Mouse (Mus musculus) ES-Bruce4 (cell line): Measurements from ENCODE around the gene Hoxc13. TPM values are rescaled to one million over a fixed set of nuclear protein-coding genes. Genes with fewer than 3 reads are reported as not detected.

Experiments used
- H3K27ac ChIP-seq: 2 replicates; pipeline ENCODE4 v1.5.1; 2012; ENCODE audit warnings: low read length, inconsistent platforms; ENCODE audit not compliant: insufficient read depth
- H3K27me3 ChIP-seq: 2 replicates; pipeline ENCODE4 v1.6.1; 2012; ENCODE audit warnings: mild to moderate bottlenecking, low read length, inconsistent platforms; ENCODE audit not compliant: control insufficient read depth, poor library complexity, insufficient read depth, severe bottlenecking
- H3K36me3 ChIP-seq: 2 replicates; pipeline ENCODE4 v1.6.1; 2012; ENCODE audit warnings: inconsistent platforms, mild to moderate bottlenecking, low read length, moderate library complexity; ENCODE audit not compliant: control insufficient read depth, poor library complexity, insufficient read depth, severe bottlenecking
- H3K4me1 ChIP-seq: one replicate; pipeline ENCODE4 v1.8.1; 2011; ENCODE audit warnings: low read length; ENCODE audit not compliant: control insufficient read depth, insufficient read depth
- H3K4me3 ChIP-seq: 2 replicates; pipeline ENCODE4 v1.5.1; 2011; ENCODE audit warnings: low read depth, mild to moderate bottlenecking, low read length
- H3K9ac ChIP-seq: 2 replicates; pipeline ENCODE4 v1.6.1; 2012; ENCODE audit warnings: low read depth, mild to moderate bottlenecking, inconsistent platforms; ENCODE audit not compliant: poor library complexity, severe bottlenecking
- H3K9me3 ChIP-seq: replicated peaks from 2 replicates; pipeline ENCODE4 v1.6.1; 2012; ENCODE audit warnings: mild to moderate bottlenecking, low read length, inconsistent platforms; ENCODE audit not compliant: control insufficient read depth, poor library complexity, insufficient read depth, severe bottlenecking
- CTCF ChIP-seq: IDR thresholded peaks from one replicate; pipeline ENCODE4 v1.8.1; 2011; ENCODE audit warnings: low read depth, low read length
- EP300 ChIP-seq: IDR thresholded peaks from 2 replicates; pipeline ENCODE4 v1.6.1; 2011; ENCODE audit warnings: low read depth, low read length; ENCODE audit not compliant: insufficient read depth
- POLR2A ChIP-seq: IDR thresholded peaks from one replicate; pipeline ENCODE4 v1.8.1; 2011; ENCODE audit warnings: low read length; ENCODE audit not compliant: insufficient read depth
- polyA plus RNA-seq: library from polyadenylated mRNA; stranded (reverse); fragments of >200 nt; gene quantifications from 2 replicates; pipeline ENCODE4 v1.2.4, GENCODE M21; 2011; ENCODE audit warnings: low read depth; ENCODE audit not compliant: missing spikeins, insufficient read depth, insufficient read length

The Hoxc13 gene
- polyA plus RNA-seq, 1 experiment, result 3.8 TPM

DNA sequence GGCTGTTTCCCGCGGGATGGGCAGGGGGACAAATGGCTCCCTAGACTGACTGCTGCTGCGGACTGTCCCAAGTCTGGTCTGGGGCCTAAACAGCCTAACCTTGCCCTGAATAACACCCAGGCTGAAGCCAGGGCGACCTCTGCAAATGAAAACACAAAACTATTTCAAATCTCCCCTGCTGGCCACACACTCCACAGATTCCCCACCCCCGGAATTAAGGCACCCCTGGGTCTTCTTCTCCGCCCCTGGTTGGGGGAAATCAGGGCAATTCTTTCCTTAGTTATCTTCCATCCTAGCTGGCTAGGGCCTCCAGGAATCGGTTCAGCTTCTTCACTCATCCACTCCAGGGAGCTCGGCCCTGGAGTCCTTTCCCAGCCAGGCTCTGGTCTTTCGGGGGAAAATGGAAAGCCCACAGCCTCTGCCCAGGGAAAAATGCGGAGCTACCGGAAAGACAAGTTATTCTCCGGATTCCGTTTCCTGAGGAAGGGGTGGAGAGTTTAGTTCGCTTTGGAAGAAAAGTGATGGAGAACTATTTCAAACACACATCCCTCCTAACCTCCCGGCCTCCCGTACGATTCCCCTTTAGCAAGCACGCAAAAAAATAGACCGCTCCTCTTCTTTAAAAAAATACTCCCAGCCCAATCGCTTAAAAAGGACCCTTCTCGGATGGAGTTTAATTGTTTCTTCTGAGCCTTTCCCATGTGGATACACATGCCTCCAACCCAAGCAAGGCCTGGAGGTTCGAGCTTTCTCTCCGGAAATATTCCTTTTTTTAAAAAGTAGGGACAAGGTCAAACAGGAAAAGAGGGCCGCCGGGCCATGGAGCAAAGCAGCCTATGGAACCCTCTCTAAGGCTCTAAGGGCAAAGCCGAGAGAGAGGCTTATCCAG, 44.3 kb downstream of the Hoxc13 start:
- H3K36me3 ChIP-seq, result no peaks in the 10 kb centered on the region
- no peaks in the 10 kb centered on the region for H3K9me3 ChIP-seq
- TF ChIP-seq CTCF, result no peak
- TF ChIP-seq POLR2A, result no peak
- no peak for TF ChIP-seq EP300
- peaks cover 48% of the 10 kb centered on the region for H3K27me3 ChIP-seq
- H3K9ac ChIP-seq, result no peak overlapping the region
- H3K4me1 ChIP-seq, result no peaks in the 10 kb centered on the region
- H3K4me3 ChIP-seq, result no peak overlapping the region
- H3K27ac ChIP-seq, result no peak overlapping the region

DNA sequence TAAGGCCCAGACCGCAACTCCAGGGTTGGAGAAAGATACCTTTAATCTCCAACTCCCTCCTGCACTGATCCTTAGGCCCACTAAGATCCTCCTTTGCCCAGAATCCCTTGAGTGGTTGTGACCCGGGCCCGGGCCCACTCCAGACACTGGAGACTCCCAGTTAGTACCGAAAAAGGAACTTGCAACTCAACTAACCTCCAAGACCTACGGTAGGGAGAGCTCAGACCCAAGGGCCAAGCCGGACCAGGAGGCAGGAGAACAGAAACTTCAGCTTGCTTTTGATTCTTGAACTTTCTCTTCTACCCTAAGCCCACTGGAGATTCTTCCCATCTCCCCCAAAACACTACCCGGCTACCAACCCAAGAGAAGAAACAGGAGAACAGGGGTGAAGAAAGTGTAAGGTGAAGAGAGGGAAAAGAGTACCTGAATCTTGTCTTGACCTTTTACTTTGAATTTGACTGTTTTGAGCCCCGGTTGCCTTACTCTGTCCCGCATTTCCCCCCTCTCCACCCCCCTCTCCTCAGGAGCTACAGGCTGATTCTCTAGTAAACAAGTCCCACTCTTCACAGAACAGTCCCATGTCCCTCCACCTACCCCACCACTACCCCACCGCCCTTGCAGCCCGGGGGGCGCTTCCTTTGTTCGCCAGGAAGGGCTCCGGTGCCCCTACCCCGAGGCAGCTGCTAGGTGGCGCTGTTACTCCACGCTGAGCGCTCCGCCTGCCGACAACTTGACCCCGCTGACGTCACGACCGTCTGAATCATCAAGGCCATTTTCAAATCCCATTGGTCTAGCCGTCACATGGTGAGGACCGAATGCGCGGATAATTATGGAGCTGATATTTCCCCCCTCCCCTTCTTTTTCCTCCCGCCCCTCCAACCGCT, 45.2 kb downstream of the Hoxc13 start:
- TF ChIP-seq EP300 (0 out of 2 replicates have a peak, but pooled peaks have one; percentile 41), CTCF (peak; percentile 89), POLR2A (no peak)
- Histone ChIP-seq H3K9me3 (no peaks in the 10 kb centered on the region), H3K36me3 (no peaks in the 10 kb centered on the region), H3K27ac (no peak overlapping the region), H3K4me1 (no peaks in the 10 kb centered on the region), H3K9ac (no peak overlapping the region), H3K4me3 (no peak overlapping the region), H3K27me3 (peaks cover 48% of the 10 kb centered on the region)

DNA sequence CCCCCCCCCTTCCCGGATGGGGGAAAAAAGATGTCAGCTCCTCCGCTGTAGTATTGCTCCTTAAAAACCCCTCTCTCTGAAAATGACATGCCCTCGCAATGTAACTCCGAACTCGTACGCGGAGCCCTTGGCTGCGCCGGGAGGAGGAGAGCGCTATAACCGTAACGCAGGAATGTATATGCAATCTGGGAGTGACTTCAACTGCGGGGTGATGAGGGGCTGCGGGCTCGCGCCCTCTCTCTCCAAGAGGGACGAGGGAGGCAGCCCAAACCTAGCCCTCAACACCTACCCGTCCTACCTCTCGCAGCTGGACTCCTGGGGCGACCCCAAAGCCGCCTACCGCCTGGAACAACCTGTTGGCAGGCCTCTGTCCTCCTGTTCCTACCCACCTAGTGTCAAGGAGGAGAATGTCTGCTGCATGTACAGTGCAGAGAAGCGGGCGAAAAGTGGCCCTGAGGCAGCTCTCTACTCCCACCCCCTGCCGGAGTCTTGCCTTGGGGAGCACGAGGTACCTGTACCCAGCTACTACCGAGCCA, 45.9 kb downstream of the Hoxc13 start, which contains the start of gene Hoxc10:
TSS of gene Hoxc10 (plus strand) at position 21 of the 536 bp plus-strand sequence.
- Histone ChIP-seq H3K4me3 (peak within 1 kb of the TSS; percentile 44), H3K27ac (no peak within 1 kb of the TSS), H3K9ac (no peak within 1 kb of the TSS), H3K36me3 (no peaks in the 10 kb centered on the region), H3K27me3 (peaks cover 43% of the 10 kb centered on the region), H3K4me1 (no peaks in the 10 kb centered on the region), H3K9me3 (no peaks in the 10 kb centered on the region)
- TF ChIP-seq POLR2A, result no peak
- no peak for TF ChIP-seq EP300
- no peak for TF ChIP-seq CTCF

DNA sequence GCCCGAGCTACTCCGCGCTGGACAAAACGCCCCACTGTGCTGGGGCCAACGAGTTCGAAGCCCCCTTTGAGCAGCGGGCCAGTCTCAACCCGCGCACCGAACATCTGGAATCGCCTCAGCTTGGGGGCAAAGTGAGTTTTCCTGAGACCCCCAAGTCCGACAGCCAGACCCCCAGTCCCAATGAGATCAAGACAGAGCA, 46.3 kb downstream of the Hoxc13 start, which contains the start of gene Hoxc5:
TSS of gene Hoxc5 (plus strand) at position 132 of the 199 bp plus-strand sequence.
- H3K9ac ChIP-seq, result no peak within 1 kb of the TSS
- no peak for TF ChIP-seq CTCF
- H3K4me3 ChIP-seq, result peak within 1 kb of the TSS; percentile 44
- H3K36me3 ChIP-seq, result no peaks in the 10 kb centered on the region
- no peaks in the 10 kb centered on the region for H3K9me3 ChIP-seq
- no peak within 1 kb of the TSS for H3K27ac ChIP-seq
- no peaks in the 10 kb centered on the region for H3K4me1 ChIP-seq
- peaks cover 43% of the 10 kb centered on the region for H3K27me3 ChIP-seq

DNA sequence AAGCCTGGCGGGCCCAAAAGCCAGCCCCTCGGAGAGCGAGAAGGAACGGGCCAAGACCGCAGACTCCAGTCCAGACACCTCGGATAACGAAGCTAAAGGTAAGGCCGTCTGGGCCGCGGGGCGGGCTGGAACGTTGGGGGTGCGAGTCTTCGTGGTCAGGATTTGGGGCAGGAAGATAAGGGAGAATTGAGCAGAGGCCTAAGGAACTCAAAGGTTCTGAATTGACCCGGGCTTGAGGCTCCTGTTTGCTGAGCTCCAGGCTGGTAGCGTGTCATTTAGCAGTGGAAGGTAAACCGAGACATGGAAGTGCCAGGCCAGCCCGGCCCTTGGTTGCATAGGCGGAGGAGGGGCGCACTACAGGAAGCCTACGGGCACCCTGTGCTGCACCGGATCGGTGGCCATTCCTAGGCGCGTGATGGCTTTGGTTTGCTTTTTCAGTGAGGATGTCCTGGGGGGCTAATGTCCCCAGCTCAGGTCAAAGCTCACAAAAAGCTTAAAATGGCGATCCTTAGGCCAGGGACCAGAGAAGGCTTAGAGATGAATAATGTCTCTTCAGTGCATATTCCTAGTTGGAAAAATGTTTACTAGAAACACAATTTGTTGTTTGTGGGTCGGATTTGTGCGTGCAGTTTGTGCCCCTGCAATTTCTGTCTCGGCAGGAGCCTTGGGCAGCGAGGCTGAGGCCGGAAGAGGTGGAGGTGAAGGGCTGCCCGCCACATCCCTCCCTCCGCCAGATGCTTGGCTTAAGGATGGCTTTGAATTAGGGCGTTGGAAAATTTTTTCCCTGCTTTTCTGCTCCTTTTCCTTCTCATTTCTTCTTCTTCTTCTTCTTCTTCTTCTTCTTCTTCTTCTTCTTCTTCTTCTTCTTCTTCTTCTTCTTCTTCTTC, 46.9 kb downstream of the Hoxc13 start:
- Histone ChIP-seq H3K9ac (no peak overlapping the region), H3K4me1 (no peaks in the 10 kb centered on the region), H3K27me3 (peaks cover 45% of the 10 kb centered on the region), H3K4me3 (no peak overlapping the region), H3K36me3 (no peaks in the 10 kb centered on the region), H3K9me3 (no peaks in the 10 kb centered on the region), H3K27ac (no peak overlapping the region)
- TF ChIP-seq POLR2A, result no peak
- TF ChIP-seq EP300, result no peak
- no peak for TF ChIP-seq CTCF
